Mouse (Mus musculus): ENCODE measurements around the gene Myo7a. TPM values are rescaled to one million over a fixed set of nuclear protein-coding genes. Genes with fewer than 3 reads are reported as not detected.

The Myo7a gene
- polyA plus RNA-seq, 1 experiment from 2014 or later, result 9.7 TPM

- DNase-seq (ENCODE audit: low spot score) (no peak), ATAC-seq (replicated peaks; ENCODE audit: insufficient number of reproducible peaks, low FRiP score, low TSS enrichment, low read depth) (no peak)
- Histone ChIP-seq H3K9ac (replicated peaks; ENCODE audit: low read length) (no peak overlapping the region), H3K9me3 (replicated peaks; ENCODE audit: control insufficient read depth, low read length) (no peaks in the 10 kb centered on the region), H3K4me2 (ENCODE audit: low read depth, low read length) (no peak overlapping the region), H3K27ac (replicated peaks; ENCODE audit: low read depth, low read length) (no peak overlapping the region), H3K4me3 (ENCODE audit: low read depth, low read length) (no peak overlapping the region), H3K36me3 (replicated peaks; ENCODE audit: control insufficient read depth, insufficient read depth, low read depth, low read length) (no peaks in the 10 kb centered on the region), H3K4me1 (ENCODE audit: control insufficient read depth, insufficient read depth, low read length) (no peaks in the 10 kb centered on the region), H3K27me3 (ENCODE audit: control insufficient read depth, insufficient read depth, low read length) (no peaks in the 10 kb centered on the region)
- WGBS, result 83% methylated on average over 3 of the region's 3 CpGs
These were observed 1.9 kb upstream of the Myo7a start for GRCm38 (mm10) chr7:98121241-98121640.

- no peak overlapping the region for H3K27ac ChIP-seq (replicated peaks; ENCODE audit: low read depth, low read length)
- 6% methylated on average over 7 of the region's 7 CpGs for WGBS
- no peak overlapping the region for H3K4me3 ChIP-seq (ENCODE audit: low read depth, low read length)
- H3K9me3 ChIP-seq (replicated peaks; ENCODE audit: control insufficient read depth, low read length), result no peaks in the 10 kb centered on the region
- no peaks in the 10 kb centered on the region for H3K27me3 ChIP-seq (ENCODE audit: control insufficient read depth, insufficient read depth, low read length)
- DNase-seq (ENCODE audit: low spot score), result peak; percentile 79
- no peak overlapping the region; the same call in 1 of the 2 replicates for H3K9ac ChIP-seq (replicated peaks; ENCODE audit: low read length)
- H3K4me2 ChIP-seq (ENCODE audit: low read depth, low read length), result no peak overlapping the region
- H3K36me3 ChIP-seq (replicated peaks; ENCODE audit: control insufficient read depth, insufficient read depth, low read depth, low read length), result no peaks in the 10 kb centered on the region
- H3K4me1 ChIP-seq (ENCODE audit: control insufficient read depth, insufficient read depth, low read length), result no peaks in the 10 kb centered on the region
- ATAC-seq (replicated peaks; ENCODE audit: insufficient number of reproducible peaks, low FRiP score, low TSS enrichment, low read depth), result peak; percentile 63
These were observed 1.0 kb upstream of the Myo7a start for GRCm38 (mm10) chr7:98120325-98120724.

GRCm38 (mm10) chr7:98119961-98120232 is 573 bp upstream of the Myo7a start:
- no peaks in the 10 kb centered on the region for H3K9me3 ChIP-seq (replicated peaks; ENCODE audit: control insufficient read depth, low read length)
- no peak overlapping the region for H3K27ac ChIP-seq (replicated peaks; ENCODE audit: low read depth, low read length)
- no peak overlapping the region for H3K9ac ChIP-seq (replicated peaks; ENCODE audit: low read length)
- no peak for DNase-seq (ENCODE audit: low spot score)
- 70% methylated on average over 2 of the region's 2 CpGs for WGBS
- peak; percentile 7; the same call in 1 of the 2 replicates for ATAC-seq (replicated peaks; ENCODE audit: insufficient number of reproducible peaks, low FRiP score, low TSS enrichment, low read depth)
- H3K27me3 ChIP-seq (ENCODE audit: control insufficient read depth, insufficient read depth, low read length), result no peaks in the 10 kb centered on the region
- no peak overlapping the region for H3K4me3 ChIP-seq (ENCODE audit: low read depth, low read length)
- no peaks in the 10 kb centered on the region for H3K36me3 ChIP-seq (replicated peaks; ENCODE audit: control insufficient read depth, insufficient read depth, low read depth, low read length)
- no peaks in the 10 kb centered on the region for H3K4me1 ChIP-seq (ENCODE audit: control insufficient read depth, insufficient read depth, low read length)
- no peak overlapping the region for H3K4me2 ChIP-seq (ENCODE audit: low read depth, low read length)

- Histone ChIP-seq H3K27ac (replicated peaks; ENCODE audit: low read depth, low read length) (no peak overlapping the region), H3K4me2 (ENCODE audit: low read depth, low read length) (no peak overlapping the region), H3K36me3 (replicated peaks; ENCODE audit: control insufficient read depth, insufficient read depth, low read depth, low read length) (no peaks in the 10 kb centered on the region), H3K4me3 (ENCODE audit: low read depth, low read length) (no peak overlapping the region), H3K4me1 (ENCODE audit: control insufficient read depth, insufficient read depth, low read length) (no peaks in the 10 kb centered on the region), H3K27me3 (ENCODE audit: control insufficient read depth, insufficient read depth, low read length) (no peaks in the 10 kb centered on the region), H3K9ac (replicated peaks; ENCODE audit: low read length) (no peak overlapping the region), H3K9me3 (replicated peaks; ENCODE audit: control insufficient read depth, low read length) (no peaks in the 10 kb centered on the region)
- no peak for DNase-seq (ENCODE audit: low spot score)
- 70% methylated on average over 11 of the region's 11 CpGs for WGBS
- no peak for ATAC-seq (replicated peaks; ENCODE audit: insufficient number of reproducible peaks, low FRiP score, low TSS enrichment, low read depth)
These were observed 2.2 kb downstream of the Myo7a start for GRCm38 (mm10) chr7:98117012-98117660.

- Histone ChIP-seq H3K4me1 (ENCODE audit: control insufficient read depth, insufficient read depth, low read length) (0 out of 2 replicates have a peak, but pooled peaks cover 7% of the 10 kb centered on the region), H3K4me3 (ENCODE audit: low read depth, low read length) (no peak overlapping the region), H3K4me2 (ENCODE audit: low read depth, low read length) (no peak overlapping the region), H3K9me3 (replicated peaks; ENCODE audit: control insufficient read depth, low read length) (no peaks in the 10 kb centered on the region), H3K27me3 (ENCODE audit: control insufficient read depth, insufficient read depth, low read length) (no peaks in the 10 kb centered on the region; the same call in 1 of the 2 replicates), H3K27ac (replicated peaks; ENCODE audit: low read depth, low read length) (no peak overlapping the region), H3K36me3 (replicated peaks; ENCODE audit: control insufficient read depth, insufficient read depth, low read depth, low read length) (no peaks in the 10 kb centered on the region), H3K9ac (replicated peaks; ENCODE audit: low read length) (no peak overlapping the region)
- ATAC-seq (replicated peaks; ENCODE audit: insufficient number of reproducible peaks, low FRiP score, low TSS enrichment, low read depth), result no peak
- WGBS, result 62% methylated on average over 6 of the region's 6 CpGs
- DNase-seq (ENCODE audit: low spot score), result no peak
These were observed 4.7 kb downstream of the Myo7a start for GRCm38 (mm10) chr7:98114656-98115055.

GRCm38 (mm10) chr7:98111233-98111632 is 8.1 kb downstream of the Myo7a start:
- H3K27ac ChIP-seq (replicated peaks; ENCODE audit: low read depth, low read length), result no peak overlapping the region
- no peak for DNase-seq (ENCODE audit: low spot score)
- 0 out of 2 replicates have a peak, but pooled peaks cover 7% of the 10 kb centered on the region for H3K4me1 ChIP-seq (ENCODE audit: control insufficient read depth, insufficient read depth, low read length)
- WGBS, result 4% methylated on average over 25 of the region's 25 CpGs
- peak overlapping the region; percentile 8; the same call in 1 of the 2 replicates for H3K4me3 ChIP-seq (ENCODE audit: low read depth, low read length)
- H3K4me2 ChIP-seq (ENCODE audit: low read depth, low read length), result peak overlapping the region; percentile 57
- no peaks in the 10 kb centered on the region; the same call in 1 of the 2 replicates for H3K27me3 ChIP-seq (ENCODE audit: control insufficient read depth, insufficient read depth, low read length)
- H3K36me3 ChIP-seq (replicated peaks; ENCODE audit: control insufficient read depth, insufficient read depth, low read depth, low read length), result no peaks in the 10 kb centered on the region
- ATAC-seq (replicated peaks; ENCODE audit: insufficient number of reproducible peaks, low FRiP score, low TSS enrichment, low read depth), result no peak
- peak overlapping the region; percentile 55 for H3K9ac ChIP-seq (replicated peaks; ENCODE audit: low read length)
- no peaks in the 10 kb centered on the region for H3K9me3 ChIP-seq (replicated peaks; ENCODE audit: control insufficient read depth, low read length)

- H3K27me3 ChIP-seq (ENCODE audit: control insufficient read depth, insufficient read depth, low read length), result no peaks in the 10 kb centered on the region; the same call in 1 of the 2 replicates
- no peak overlapping the region for H3K27ac ChIP-seq (replicated peaks; ENCODE audit: low read depth, low read length)
- no peaks in the 10 kb centered on the region for H3K36me3 ChIP-seq (replicated peaks; ENCODE audit: control insufficient read depth, insufficient read depth, low read depth, low read length)
- H3K4me2 ChIP-seq (ENCODE audit: low read depth, low read length), result no peak overlapping the region
- H3K4me3 ChIP-seq (ENCODE audit: low read depth, low read length), result no peak overlapping the region
- H3K4me1 ChIP-seq (ENCODE audit: control insufficient read depth, insufficient read depth, low read length), result 0 out of 2 replicates have a peak, but pooled peaks cover 7% of the 10 kb centered on the region
- WGBS, result 82% methylated on average over 4 of the region's 4 CpGs
- DNase-seq (ENCODE audit: low spot score) (no peak), ATAC-seq (replicated peaks; ENCODE audit: insufficient number of reproducible peaks, low FRiP score, low TSS enrichment, low read depth) (no peak)
- H3K9me3 ChIP-seq (replicated peaks; ENCODE audit: control insufficient read depth, low read length), result no peaks in the 10 kb centered on the region
- H3K9ac ChIP-seq (replicated peaks; ENCODE audit: low read length), result no peak overlapping the region
These were observed 9.6 kb downstream of the Myo7a start for GRCm38 (mm10) chr7:98109771-98110170.

GRCm38 (mm10) chr7:98108636-98109430 is 10.5 kb downstream of the Myo7a start:
- 81% methylated on average over 16 of the region's 16 CpGs for WGBS
- Histone ChIP-seq H3K4me3 (ENCODE audit: low read depth, low read length) (no peak overlapping the region), H3K36me3 (replicated peaks; ENCODE audit: control insufficient read depth, insufficient read depth, low read depth, low read length) (no peaks in the 10 kb centered on the region), H3K4me1 (ENCODE audit: control insufficient read depth, insufficient read depth, low read length) (0 out of 2 replicates have a peak, but pooled peaks cover 7% of the 10 kb centered on the region), H3K27me3 (ENCODE audit: control insufficient read depth, insufficient read depth, low read length) (no peaks in the 10 kb centered on the region; the same call in 1 of the 2 replicates), H3K9ac (replicated peaks; ENCODE audit: low read length) (no peak overlapping the region; the same call in 1 of the 2 replicates), H3K27ac (replicated peaks; ENCODE audit: low read depth, low read length) (no peak overlapping the region), H3K4me2 (ENCODE audit: low read depth, low read length) (no peak overlapping the region), H3K9me3 (replicated peaks; ENCODE audit: control insufficient read depth, low read length) (no peaks in the 10 kb centered on the region)
- no peak for ATAC-seq (replicated peaks; ENCODE audit: insufficient number of reproducible peaks, low FRiP score, low TSS enrichment, low read depth)
- DNase-seq (ENCODE audit: low spot score), result no peak
